Mouse (Mus musculus) T-helper 2 cell (primary cell): ENCODE measurements around the gene Etfrf1.

ENCODE experiments used
- in situ Hi-C: fragments of 300-600 bp; cut with MboI, MseI; formaldehyde crosslinking; loops from one replicate; pipeline ENCODE4 v1.15.1; 2025; ENCODE audit warnings: high pct_unique_total_duplicates

Etfrf1 gene

DNA sequence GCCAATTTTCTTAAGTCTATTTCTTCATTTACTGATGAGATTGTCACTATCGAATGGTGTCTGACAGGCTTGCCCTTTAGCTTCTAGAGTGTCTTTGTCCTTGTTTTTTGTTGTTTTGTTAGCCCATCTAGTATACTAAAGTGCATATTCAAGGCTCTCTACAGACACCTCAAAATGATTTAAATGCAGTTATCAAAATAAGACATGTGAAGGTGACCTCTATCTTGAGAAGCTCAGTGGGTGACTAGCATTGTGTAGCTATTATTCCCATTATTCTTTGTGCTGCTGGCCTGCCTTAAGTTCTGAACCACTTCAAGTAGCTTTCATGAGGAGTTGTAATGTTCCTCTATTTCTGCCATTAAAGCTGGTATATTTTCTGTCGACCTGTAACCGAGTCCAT lies 4.9 kb downstream of the Etfrf1 start:
- in situ Hi-C loops, result loop anchor here (10.0 kb wide), 1 partner anchor 129 kb away; no protein-coding TSS in a partner anchor

DNA sequence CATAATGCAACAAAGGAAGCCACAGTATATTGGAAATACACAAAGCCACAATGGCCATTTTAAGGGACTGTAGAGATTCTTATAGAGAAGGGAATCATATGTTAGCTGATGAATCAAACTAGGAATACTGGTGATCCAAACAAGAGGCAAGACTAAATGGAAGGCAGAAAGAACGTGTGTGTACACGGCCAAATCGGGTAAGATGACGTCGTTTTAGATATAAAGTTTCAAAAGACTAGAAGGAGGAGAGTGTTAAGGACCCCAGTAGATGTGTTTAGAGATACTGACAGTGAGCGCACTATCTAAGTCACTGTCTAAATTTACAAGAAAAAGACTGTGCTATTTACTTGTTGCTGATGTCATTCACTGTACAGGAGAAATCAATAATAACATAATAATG lies 13.3 kb downstream of the Etfrf1 start:
- in situ Hi-C loops, result no loop called here

DNA sequence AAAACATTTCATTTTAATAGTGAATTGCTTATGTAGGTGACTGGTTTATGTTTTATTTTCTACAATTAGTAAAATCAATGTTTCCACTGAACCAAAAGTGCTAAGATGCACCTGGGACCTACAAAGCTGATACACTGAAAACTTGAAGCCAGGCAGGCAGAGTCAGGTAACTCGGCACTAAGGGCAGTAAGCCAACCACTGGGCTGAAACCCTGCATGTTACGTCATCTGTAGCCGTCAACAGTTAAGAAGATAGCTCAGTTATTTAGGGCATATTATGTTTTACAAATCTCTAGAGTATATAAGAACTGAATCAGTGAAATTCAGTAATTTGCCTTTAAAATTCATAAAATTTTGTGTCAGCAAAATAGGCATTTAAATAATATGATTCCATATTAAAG lies 15.4 kb downstream of the Etfrf1 start:
- in situ Hi-C loops, result no loop called here

DNA sequence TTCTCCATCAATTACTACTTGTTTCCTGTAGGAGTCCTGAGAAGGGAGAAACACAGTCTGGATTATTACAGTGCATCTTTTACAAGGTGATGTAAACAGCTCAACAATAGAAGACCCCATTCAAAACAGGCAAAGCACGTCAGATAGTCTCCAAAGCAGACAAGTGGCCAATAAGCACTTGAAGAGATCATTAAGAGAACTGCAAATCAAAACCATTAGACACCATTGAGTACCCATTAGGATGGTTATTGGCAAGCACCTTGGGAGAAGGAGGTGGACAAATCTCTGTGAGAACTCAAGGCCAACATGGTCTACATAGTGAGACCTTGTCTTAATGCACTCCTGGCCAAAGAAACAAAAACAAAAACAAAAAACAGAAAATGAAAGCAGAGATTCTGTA lies 23.5 kb downstream of the Etfrf1 start:
- in situ Hi-C loops, result no loop called here

DNA sequence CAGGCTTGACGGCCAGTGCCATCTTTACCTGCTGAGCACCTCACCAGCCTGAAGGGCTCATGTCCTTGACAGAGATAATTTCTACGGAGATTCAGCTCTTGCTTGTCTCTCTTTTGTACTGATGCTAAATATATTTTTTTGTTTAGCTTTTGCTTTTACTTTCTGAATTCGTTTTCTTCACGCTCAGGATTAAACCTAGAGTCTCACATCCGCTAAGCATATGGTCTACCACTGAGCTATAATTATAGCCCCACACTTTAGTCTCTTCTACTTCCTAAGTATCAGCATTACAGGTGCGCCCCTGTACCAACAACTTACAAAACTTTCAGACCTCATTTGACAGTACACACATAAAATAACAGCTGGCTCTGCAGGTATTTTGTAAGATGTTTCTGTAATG lies 24.4 kb downstream of the Etfrf1 start:
- in situ Hi-C loops, result no loop called here

DNA sequence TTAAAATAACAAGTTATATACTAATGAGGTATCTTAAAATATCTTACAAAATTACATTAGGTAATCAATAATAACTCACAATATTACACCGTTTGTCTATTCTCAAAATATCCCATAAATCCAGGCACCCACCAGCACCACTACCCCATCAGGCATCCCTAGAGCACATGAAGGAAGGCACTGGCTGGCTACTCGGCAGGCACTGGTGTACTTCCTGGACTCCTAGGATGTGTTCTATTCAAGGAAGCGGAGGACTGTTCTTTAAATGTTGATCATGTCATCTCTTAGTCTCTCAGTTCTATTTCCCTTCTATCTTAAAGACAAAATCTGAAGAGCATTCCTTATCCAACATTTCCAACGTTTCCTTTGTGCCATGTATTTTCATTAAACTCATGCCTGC lies 26.2 kb downstream of the Etfrf1 start:
- in situ Hi-C loops, result no loop called here

DNA sequence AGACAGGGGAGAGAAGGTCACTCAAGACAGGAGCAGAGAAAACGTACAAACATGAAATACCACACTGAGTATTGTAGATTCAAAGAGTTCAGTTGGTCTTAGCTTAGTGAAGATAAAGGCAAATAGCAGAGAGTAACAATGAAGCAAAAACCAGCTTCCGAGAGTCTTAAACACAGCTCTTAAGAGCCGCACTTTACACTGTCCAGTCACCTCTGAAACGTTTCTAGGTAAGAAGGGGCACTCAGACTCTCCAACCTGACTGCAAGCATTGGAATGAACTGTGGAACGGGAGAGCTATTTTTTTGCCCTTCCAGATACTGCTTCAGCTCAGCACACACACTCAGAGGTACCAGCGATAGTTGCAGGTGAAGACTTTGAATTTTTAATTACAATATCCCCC lies 29.4 kb downstream of the Etfrf1 start:
- in situ Hi-C loops, result no loop called here

DNA sequence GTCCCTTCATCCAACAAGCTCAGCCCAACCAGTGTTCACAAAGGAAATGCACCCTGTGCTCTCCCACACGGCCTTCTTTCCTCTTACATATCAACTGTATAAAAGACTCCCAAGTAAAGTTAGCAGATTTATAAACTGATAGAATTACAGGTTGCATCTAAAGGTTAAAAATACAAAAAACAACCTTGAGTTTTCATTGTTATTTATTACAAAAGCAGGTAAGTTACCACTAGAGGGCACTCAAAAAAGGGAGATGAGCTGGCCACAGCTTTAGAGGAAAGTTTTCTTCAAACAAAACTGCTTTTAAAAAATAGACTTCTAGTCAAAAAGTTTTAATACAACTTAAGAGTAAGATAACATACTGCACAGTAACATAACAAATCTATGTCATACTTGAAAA lies 31.6 kb downstream of the Etfrf1 start:
- in situ Hi-C loops, result no loop called here

DNA sequence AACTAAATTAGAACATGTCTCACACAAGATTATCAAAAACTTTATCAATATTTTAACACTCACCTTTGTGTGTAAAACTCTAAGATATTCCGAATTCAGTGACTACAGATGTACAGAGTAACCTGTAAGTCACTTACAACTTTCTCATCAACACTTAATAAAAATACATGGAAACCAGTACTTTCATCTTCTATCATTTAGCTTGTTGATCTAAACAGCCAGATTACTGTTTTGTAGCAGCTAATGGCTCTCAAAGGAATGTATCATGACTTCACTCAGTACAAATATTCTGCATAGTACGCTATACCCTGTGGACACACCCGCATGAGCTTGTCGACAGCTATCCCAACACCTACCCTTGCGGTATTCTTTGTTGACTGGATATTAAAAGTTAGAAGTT lies 35.9 kb downstream of the Etfrf1 start:
- in situ Hi-C loops, result loop anchor here (5.0 kb wide), 1 partner anchor 95 kb away; no protein-coding TSS in a partner anchor

DNA sequence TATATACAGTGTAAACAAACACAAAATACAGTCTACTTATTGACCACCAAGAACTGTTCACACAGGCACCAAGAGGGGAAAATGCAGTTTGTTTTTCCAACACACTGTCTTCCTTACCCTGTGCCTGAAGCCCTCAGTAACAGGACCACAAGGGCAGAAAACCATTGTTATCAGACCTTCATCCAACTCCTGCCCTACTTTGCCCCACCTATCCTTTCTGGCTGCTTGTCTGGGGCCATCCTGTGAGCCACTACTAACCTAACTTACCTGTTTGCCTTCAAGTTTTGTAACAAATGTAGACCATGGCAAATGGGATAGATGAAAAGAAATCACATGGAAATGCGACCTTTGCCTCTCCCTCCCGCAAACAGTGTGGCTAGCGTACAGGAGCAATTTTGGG lies 37.0 kb downstream of the Etfrf1 start:
- in situ Hi-C loops, result loop anchor here (5.0 kb wide), 1 partner anchor 94 kb away; no protein-coding TSS in a partner anchor

DNA sequence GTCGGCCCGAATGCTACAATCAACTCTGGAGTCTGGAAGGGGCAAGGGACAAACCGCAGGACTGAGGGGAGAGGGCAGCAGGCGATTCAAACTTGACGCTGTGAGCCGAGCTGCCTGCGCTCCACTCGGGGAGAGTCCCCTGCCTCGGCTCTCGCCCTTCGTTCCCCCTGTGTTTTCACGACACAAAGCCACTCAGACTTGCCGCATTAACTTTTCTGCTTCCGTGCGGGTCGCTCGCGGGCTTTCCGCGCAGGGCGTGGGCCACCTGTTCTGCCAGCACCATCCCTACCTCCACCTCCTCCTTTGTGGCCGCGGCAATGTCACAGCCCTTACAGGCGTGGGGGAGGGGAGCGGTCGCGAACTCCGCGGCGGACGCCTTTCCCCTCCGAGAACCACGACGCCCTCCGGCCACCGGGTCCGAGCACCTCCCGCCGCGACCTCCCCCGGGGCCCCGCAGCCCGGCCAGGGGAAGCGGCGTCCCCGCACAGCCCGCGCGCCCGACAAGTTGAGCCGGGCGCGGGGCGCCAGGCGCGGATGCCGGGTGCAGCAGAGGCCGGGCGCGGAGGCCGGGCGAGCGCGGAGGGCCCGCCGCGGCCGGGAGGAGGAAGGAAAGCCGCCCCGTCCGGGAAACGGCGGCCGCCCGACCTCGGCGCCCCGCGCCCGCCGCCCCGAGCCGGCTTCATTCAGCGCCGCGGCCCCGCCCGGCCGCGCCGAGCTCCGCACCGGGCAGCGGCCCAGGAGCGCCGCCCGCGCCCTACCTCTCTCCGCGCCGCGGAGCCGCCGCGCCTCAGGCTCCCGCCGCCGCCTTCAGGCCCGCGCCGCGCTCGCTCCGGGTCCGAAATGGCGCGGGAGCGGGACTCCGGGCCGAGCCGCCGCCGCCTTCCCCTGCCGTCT lies 38.6 kb downstream of the Etfrf1 start:
- in situ Hi-C loops, result loop anchor here (5.0 to 25.0 kb wide), 2 partner anchors 93 to 1263 kb away; partner anchors contain the start of gene Itpr2

DNA sequence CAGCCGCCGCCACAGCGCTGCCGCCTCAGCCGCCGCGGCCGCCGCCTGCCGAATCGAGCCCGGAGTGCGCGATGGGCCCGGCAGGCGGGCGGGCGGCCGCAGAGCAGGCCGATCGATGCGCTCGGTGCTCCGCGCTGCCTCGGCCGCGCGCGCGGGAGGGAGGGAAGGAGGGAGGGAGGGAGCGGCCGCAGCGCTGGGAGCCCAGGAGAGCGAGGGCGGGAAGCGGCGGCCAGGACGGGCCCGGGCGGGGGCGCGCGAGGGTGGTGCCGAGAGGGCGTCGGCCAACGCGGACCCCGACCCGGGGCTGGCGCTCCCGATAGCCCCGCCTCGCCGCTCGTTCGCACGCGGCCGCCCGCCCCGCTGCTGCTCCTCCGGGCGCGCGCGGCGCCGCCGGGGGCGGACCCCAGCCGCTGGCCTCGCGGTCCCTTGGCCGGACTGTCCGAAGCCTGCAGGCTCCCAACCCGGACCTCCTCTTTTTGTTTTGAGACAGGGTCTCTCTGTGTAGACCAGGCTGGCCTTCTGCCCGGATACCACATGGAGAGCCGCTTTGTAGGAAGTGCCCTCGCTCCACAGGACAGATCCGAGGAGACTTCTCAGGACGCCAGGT lies 39.4 kb downstream of the Etfrf1 start, which contains the start of gene Kras:
Gene Kras (minus strand): TSS at position 55 of the 607 bp plus-strand sequence.
- in situ Hi-C loops, result loop anchor here (25.0 kb wide), 1 partner anchor 1262 kb away; the partner anchor contains the start of gene Itpr2

DNA sequence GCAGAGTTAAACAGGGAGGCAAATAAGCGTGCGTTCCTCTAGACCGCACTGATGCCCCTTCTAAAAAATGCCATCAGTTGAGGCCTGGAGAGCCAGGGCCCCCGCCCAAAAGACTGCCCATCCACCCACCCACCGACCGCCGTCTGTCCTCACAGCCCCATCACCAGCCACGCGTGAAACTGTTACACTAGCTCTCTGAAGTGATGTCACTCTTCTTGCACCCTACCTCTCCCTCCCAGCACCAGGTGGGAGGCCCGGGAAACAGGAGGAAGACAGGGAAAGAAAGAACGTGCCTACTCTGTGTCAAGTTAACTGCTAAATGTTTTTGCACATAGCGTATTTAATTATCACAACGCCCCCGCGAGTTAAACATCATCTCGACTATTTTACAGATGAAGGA lies 39.9 kb downstream of the Etfrf1 start:
- in situ Hi-C loops, result loop anchor here (25.0 kb wide), 1 partner anchor 1261 kb away; the partner anchor contains the start of gene Itpr2

DNA sequence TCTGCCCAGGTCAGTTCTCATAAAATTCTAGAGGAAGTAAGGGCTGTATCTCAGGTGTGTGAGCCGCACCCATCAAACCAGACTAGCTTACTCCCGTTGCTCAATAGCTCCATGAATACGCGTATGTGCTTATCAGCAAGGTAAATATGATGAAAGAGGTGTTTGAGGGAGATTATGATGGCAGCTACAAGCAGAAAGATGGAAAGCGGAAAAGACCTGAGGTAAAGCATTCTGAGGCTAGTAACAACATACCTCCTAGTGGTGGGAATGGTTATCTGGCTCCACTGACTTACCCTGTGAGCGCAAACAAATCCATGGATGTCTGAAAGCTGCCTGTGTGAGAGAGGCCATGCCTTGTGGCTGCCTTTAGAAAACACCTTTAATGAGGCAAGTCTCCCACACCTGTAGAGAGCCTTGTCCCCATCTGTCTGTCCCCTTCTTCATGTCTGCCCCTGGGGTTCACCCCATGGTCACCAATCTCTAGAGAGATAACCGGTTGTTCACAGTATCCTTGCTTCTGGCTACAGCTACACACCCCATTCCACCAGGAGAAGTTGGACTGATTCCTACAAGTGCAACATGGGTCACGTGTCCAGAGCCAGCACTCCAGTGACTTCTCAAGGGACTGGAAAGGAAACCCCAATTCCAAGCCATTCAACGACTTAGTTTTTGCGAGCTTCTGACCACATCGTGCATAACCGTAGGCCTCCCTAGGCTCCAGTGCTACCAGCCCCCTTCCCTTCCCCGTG lies 45.2 kb downstream of the Etfrf1 start:
- in situ Hi-C loops, result loop anchor here (5.0 to 25.0 kb wide), 2 partner anchors 41 to 1256 kb away; partner anchors contain the start of gene Itpr2

DNA sequence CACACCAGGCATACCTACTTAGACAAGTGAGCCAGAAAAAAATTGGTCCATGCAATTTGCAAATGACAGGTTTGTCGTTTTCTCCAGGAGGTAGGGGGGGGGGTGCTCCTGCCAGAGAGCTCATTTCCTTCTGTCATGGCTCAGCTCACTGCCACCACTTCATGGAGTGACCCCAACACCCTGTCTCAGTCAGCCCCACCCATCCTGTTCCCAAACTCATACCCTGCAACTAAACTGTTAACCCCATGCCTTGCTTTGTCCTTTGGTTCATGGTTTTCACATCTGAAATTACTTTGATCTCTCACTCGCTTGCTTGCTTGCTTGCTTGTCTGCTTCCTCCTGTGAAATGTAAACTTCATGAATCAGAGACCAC lies 45.8 kb downstream of the Etfrf1 start:
- in situ Hi-C loops, result loop anchor here (5.0 to 25.0 kb wide), 2 partner anchors 41 to 1256 kb away; partner anchors contain the start of gene Itpr2

DNA sequence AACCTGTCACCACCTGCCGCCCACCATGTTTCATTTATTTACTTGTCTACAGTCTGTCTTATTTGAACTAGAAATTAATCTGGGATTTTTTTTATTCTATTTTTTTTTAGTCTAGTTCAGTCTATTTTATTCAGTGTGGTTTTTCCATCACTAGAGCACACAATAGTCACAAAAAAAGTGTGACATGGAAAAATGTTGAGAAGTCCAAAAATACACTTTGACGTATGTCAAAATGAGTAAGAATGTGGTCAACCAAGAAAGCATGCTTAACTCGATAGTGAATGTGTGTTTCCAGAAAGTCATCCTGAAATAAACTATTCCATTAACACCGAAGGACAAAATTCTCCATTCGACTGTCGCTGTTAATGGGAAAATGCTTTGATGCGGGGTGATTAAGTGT lies 51.4 kb downstream of the Etfrf1 start:
- in situ Hi-C loops, result loop anchor here (25.0 kb wide), 1 partner anchor 1250 kb away; the partner anchor contains the start of gene Itpr2
